ENCODE assay signal across 8 mouse cellular contexts in the genomic region with DNA sequence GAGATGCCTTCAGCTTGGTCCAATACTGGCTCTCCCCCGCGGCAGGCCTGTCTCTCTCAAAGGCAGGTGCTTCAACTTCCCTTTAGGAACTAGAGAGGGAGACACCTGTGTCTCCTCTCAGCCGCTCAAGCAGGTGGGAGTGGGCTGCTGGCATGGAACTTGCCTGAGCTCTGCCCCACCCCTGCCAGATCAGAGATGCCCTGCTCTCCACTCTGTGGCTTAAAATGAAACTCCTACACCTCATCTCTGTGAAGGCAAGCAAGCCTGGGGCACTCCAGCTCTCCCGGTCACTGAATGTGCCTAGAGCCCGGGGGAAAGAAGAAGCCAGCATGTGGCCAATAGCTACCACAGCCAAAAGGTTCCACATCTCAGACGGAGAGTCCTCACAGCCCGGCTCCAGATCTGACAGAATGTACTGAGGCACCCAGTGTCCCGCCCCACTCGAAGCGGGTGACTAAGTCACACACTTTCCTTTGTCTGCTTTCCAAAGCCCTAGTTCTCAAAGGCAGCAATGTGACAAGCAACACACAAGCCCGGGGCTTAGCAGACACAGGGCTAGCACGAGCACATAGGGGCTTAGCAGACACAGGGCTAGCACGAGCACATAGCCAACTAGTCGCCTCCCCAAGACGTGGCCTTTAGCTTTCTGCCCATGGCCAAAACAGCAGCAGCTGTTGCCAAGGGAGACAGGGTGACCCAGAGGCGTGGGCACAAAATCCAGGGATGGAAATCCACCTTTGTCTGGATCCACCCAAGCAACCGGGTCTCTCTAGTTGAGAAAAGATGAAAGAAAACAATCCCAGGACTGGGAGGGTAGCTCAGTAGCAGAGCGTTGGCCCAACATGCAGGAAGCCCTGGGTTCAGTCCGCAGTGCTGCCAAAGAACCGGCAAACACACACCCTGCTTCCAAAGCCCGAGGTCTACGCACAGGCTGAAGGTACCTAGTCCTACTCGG. TPM values are rescaled to one million over a fixed set of nuclear protein-coding genes. Genes with fewer than 3 reads are reported as not detected.
DNase-seq lines count a peak whose midpoint lies in the region; ATAC-seq lines count a peak whose summit lies in the region.

No protein-coding gene starts in this region.

- peaks cover 77% of the 10 kb centered on the region for H3K4me1 ChIP-seq in kidney, embryonic 16.5 days (ENCODE audit: insufficient read depth, low read length)
- H3K4me1 ChIP-seq in forebrain, embryonic 14.5 days (ENCODE audit: control insufficient read depth, insufficient read depth, low read length) = peaks cover 32% of the 10 kb centered on the region
- H3K4me1 ChIP-seq in intestine, embryonic 16.5 days (ENCODE audit: control insufficient read depth, insufficient read depth, low read length) = peaks cover 72% of the 10 kb centered on the region
- H3K4me1 ChIP-seq in midbrain, embryonic 11.5 days (ENCODE audit: control insufficient read depth, insufficient read depth, low read length) = peaks cover 68% of the 10 kb centered on the region

- no peak for DNase-seq in kidney, adult 11 months
- DNase-seq in adrenal gland, postnatal 36 days = peak; percentile 60 to 63
- peak; percentile 40 for DNase-seq in forebrain, embryonic 14.5 days (ENCODE audit: low spot score)
- peak; percentile 94 for DNase-seq in midbrain, embryonic 11.5 days (ENCODE audit: low spot score, missing footprints)
- peak; percentile 37 to 60 for DNase-seq in thymus, postnatal 36 days
- no peak for DNase-seq in spleen, adult 12 weeks (ENCODE audit: low spot score)

- no peak for ATAC-seq in kidney, embryonic 16.5 days (ENCODE audit: low FRiP score, low TSS enrichment)
- no peak for ATAC-seq in forebrain, embryonic 14.5 days
- ATAC-seq in intestine, embryonic 16.5 days = no peak
- no peak for ATAC-seq in midbrain, embryonic 11.5 days (ENCODE audit: low FRiP score)

- H3K36me3 ChIP-seq in kidney, embryonic 16.5 days (ENCODE audit: insufficient read depth, low read length) = no peaks in the 10 kb centered on the region
- H3K36me3 ChIP-seq in forebrain, embryonic 14.5 days (ENCODE audit: control insufficient read depth, insufficient read depth, low read length) = no peaks in the 10 kb centered on the region
- H3K36me3 ChIP-seq in intestine, embryonic 16.5 days (ENCODE audit: control insufficient read depth, insufficient read depth, low read length) = no peaks in the 10 kb centered on the region
- no peaks in the 10 kb centered on the region for H3K36me3 ChIP-seq in midbrain, embryonic 11.5 days (ENCODE audit: control insufficient read depth, insufficient read depth, low read length)

- H3K9ac ChIP-seq in kidney, embryonic 16.5 days (replicated peaks; ENCODE audit: low read length) = peak overlapping the region; percentile 92
- H3K9ac ChIP-seq in forebrain, embryonic 14.5 days (ENCODE audit: low read length) = peak overlapping the region; percentile 82
- H3K9ac ChIP-seq in intestine, embryonic 16.5 days (ENCODE audit: low read depth, low read length) = peak overlapping the region; percentile 96
- H3K9ac ChIP-seq in midbrain, embryonic 11.5 days (ENCODE audit: low read length) = peak overlapping the region; percentile 95

- no peak overlapping the region for H3K27ac ChIP-seq in kidney, embryonic 16.5 days (ENCODE audit: low read length)
- H3K27ac ChIP-seq in forebrain, embryonic 14.5 days (ENCODE audit: low read depth, low read length) = no peak overlapping the region
- peak overlapping the region; percentile 31 for H3K27ac ChIP-seq in intestine, embryonic 16.5 days (ENCODE audit: low read length)
- H3K27ac ChIP-seq in midbrain, embryonic 11.5 days (ENCODE audit: low read depth, low read length) = peak overlapping the region; percentile 27

- no peaks in the 10 kb centered on the region for H3K9me3 ChIP-seq in kidney, embryonic 16.5 days (ENCODE audit: low read length)
- H3K9me3 ChIP-seq in forebrain, embryonic 14.5 days (replicated peaks; ENCODE audit: control insufficient read depth, low read length) = no peaks in the 10 kb centered on the region
- no peaks in the 10 kb centered on the region for H3K9me3 ChIP-seq in intestine, embryonic 16.5 days (ENCODE audit: control insufficient read depth, low read length)
- H3K9me3 ChIP-seq in midbrain, embryonic 11.5 days (ENCODE audit: control insufficient read depth, low read length) = no peaks in the 10 kb centered on the region

- peak overlapping the region; percentile 68 for H3K4me2 ChIP-seq in kidney, embryonic 16.5 days (replicated peaks; ENCODE audit: low read depth, low read length)
- H3K4me2 ChIP-seq in forebrain, embryonic 14.5 days (ENCODE audit: low read length) = peak overlapping the region; percentile 99
- peak overlapping the region; percentile 85 for H3K4me2 ChIP-seq in intestine, embryonic 16.5 days (ENCODE audit: low read depth, low read length)
- H3K4me2 ChIP-seq in midbrain, embryonic 11.5 days = peak overlapping the region; percentile 88

- peak overlapping the region; percentile 73 for H3K4me3 ChIP-seq in kidney, embryonic 16.5 days (ENCODE audit: low read length)
- peak overlapping the region; percentile 70 for H3K4me3 ChIP-seq in forebrain, embryonic 14.5 days (ENCODE audit: low read depth, low read length)
- H3K4me3 ChIP-seq in intestine, embryonic 16.5 days (ENCODE audit: low read length) = peak overlapping the region; percentile 95
- peak overlapping the region; percentile 83 for H3K4me3 ChIP-seq in midbrain, embryonic 11.5 days (ENCODE audit: low read depth, low read length)

- H3K27me3 ChIP-seq in kidney, embryonic 16.5 days (ENCODE audit: insufficient read depth, low read length) = no peaks in the 10 kb centered on the region
- H3K27me3 ChIP-seq in forebrain, embryonic 14.5 days (replicated peaks; ENCODE audit: control insufficient read depth, insufficient read depth, low read length) = no peaks in the 10 kb centered on the region
- H3K27me3 ChIP-seq in intestine, embryonic 16.5 days (replicated peaks; ENCODE audit: control insufficient read depth, insufficient read depth, low read length) = no peaks in the 10 kb centered on the region
- H3K27me3 ChIP-seq in midbrain, embryonic 11.5 days (ENCODE audit: control insufficient read depth, insufficient read depth, low read length) = no peaks in the 10 kb centered on the region; the same call in 1 of the 2 replicates

- 30% methylated on average over 23 of the region's 23 CpGs for WGBS in kidney, embryonic 16.5 days
- 23% methylated on average over 23 of the region's 23 CpGs for whole genome bisulfite sequencing in forebrain, embryonic 14.5 days
- WGBS in intestine, embryonic 16.5 days = 40% methylated on average over 23 of the region's 23 CpGs
- WGBS in midbrain, embryonic 11.5 days = 17% methylated on average over 23 of the region's 23 CpGs

RNA-seq across cellular contexts. Expression of gene Smad3, which starts 3.0 kb away (rescaled TPM):
- 27.8 and 27.9 TPM in 2 replicates for polyA plus RNA-seq in kidney, embryonic 16.5 days (2015; fragmentation: Nextera tagmentation; extraction: Ambion mirVana)
- 10 to 100 TPM; 28.6 to 48.3 TPM for total RNA-seq in adrenal gland, postnatal 36 days (2021)
- 5.1 and 5.4 TPM in 2 replicates for polyA plus RNA-seq in forebrain, embryonic 14.5 days (2014; fragmentation: Nextera tagmentation; extraction: Ambion mirVana)
- 10.9 and 11.8 TPM in 2 replicates for polyA plus RNA-seq in intestine, embryonic 16.5 days (2015; fragmentation: Nextera tagmentation; extraction: Ambion mirVana)
- polyA plus RNA-seq in midbrain, embryonic 11.5 days (2014; fragmentation: Nextera tagmentation; extraction: Ambion mirVana) = 16.5 and 16.8 TPM in 2 replicates

Comparison
In these comparisons a context has a peak if more than half of its experiments do, and no peak if none do; other contexts are left out.
1. H3K27ac ChIP-seq: peak in intestine, embryonic 16.5 days (single experiment) and midbrain, embryonic 11.5 days (single experiment); none in kidney, embryonic 16.5 days (single experiment) and forebrain, embryonic 14.5 days (single experiment).
2. DNase-seq: peak in adrenal gland, postnatal 36 days (2 of 2), forebrain, embryonic 14.5 days (single experiment), midbrain, embryonic 11.5 days (single experiment) and thymus, postnatal 36 days (2 of 2); none in kidney, adult 11 months (single experiment) and spleen, adult 12 weeks (single experiment).
3. Peak in every context shown above with its lines, with median percentiles within 50 percentile points of each other: H3K4me2 ChIP-seq, H3K4me3 ChIP-seq and H3K9ac ChIP-seq.